Mouse (Mus musculus) forebrain, embryonic 11.5 days (tissue): Measurements from ENCODE around the gene Inpp4b. TPM values are rescaled to one million over a fixed set of nuclear protein-coding genes. Genes with fewer than 3 reads are reported as not detected.

Experiments
- ATAC-seq: fragments of 200-750 bp; cut with Nextera tagmentation; replicated peaks from 2 replicates; pipeline ENCODE4 v1.8.0; 2017; ENCODE audit warnings: moderate TSS enrichment; ENCODE audit not compliant: low FRiP score
- DNase-seq: peaks from one replicate; pipeline ENCODE4 v3.0.0-alpha.2; 2017; ENCODE audit warnings: low spot score
- H3K27ac ChIP-seq: fragments of 300-500 bp; sonication (generic); 2 replicates; pipeline ENCODE4 v1.5.1; 2014; ENCODE audit warnings: low read depth, low read length
- H3K27me3 ChIP-seq: fragments of 300-500 bp; sonication (generic); 2 replicates; pipeline ENCODE4 v1.6.1; 2014; ENCODE audit warnings: mild to moderate bottlenecking, low read length, mixed read lengths; ENCODE audit not compliant: control insufficient read depth, insufficient read depth
- H3K36me3 ChIP-seq: fragments of 300-500 bp; sonication (generic); 2 replicates; pipeline ENCODE4 v1.6.1; 2014; ENCODE audit warnings: mild to moderate bottlenecking, low read length, moderate library complexity, mixed read lengths; ENCODE audit not compliant: control insufficient read depth, insufficient read depth
- H3K4me1 ChIP-seq: fragments of 300-500 bp; sonication (generic); replicated peaks from 2 replicates; pipeline ENCODE4 v1.6.1; 2014; ENCODE audit warnings: low read length, mixed read lengths; ENCODE audit not compliant: control insufficient read depth, insufficient read depth
- H3K4me2 ChIP-seq: fragments of 300-500 bp; sonication (generic); 2 replicates; pipeline ENCODE4 v1.6.1; 2014; ENCODE audit warnings: low read depth, mild to moderate bottlenecking, low read length, moderate library complexity, mixed read lengths; ENCODE audit not compliant: severe bottlenecking
- H3K4me3 ChIP-seq: fragments of 300-500 bp; sonication (generic); 2 replicates; pipeline ENCODE4 v1.5.1; 2014; ENCODE audit warnings: low read depth, low read length
- H3K9ac ChIP-seq: fragments of 300-500 bp; sonication (generic); 2 replicates; pipeline ENCODE4 v1.6.1; 2014; ENCODE audit warnings: low read length
- H3K9me3 ChIP-seq: fragments of 300-500 bp; sonication (generic); 2 replicates; pipeline ENCODE4 v1.6.1; 2016; ENCODE audit warnings: low read length, mixed read lengths; ENCODE audit not compliant: control insufficient read depth
- WGBS: fragments of 180-500 bp; shearing (Covaris S2); extraction: QIAGEN DNeasy Blood & Tissue Kit; methylation state at CpG from one replicate; pipeline ENCODE4 v1.1.7; 2014; 5-methylcytosine and 5-hydroxymethylcytosine counted together
- polyA plus RNA-seq: library from polyadenylated mRNA; unstranded; fragments of >200 nt; fragmentation: Nextera tagmentation; extraction: Ambion mirVana; gene quantifications from 2 replicates; pipeline ENCODE4 v1.2.1, GENCODE M21; 2014

The Inpp4b gene
- polyA plus RNA-seq, 1 experiment from 2014 or later: 3.3 TPM

- ATAC-seq (no peak), DNase-seq (no peak)
- Histone ChIP-seq H3K9me3 (no peaks in the 10 kb centered on the region), H3K4me2 (no peak overlapping the region), H3K4me3 (no peak overlapping the region), H3K27me3 (no peaks in the 10 kb centered on the region), H3K27ac (no peak overlapping the region), H3K36me3 (no peaks in the 10 kb centered on the region), H3K4me1 (no peaks in the 10 kb centered on the region), H3K9ac (no peak overlapping the region)
- WGBS: 81% methylated on average over 1 of the region's 1 CpGs
Measured at GRCm38 (mm10) chr8:81485626-81486025, 143.3 kb downstream of the Inpp4b start.

DNA sequence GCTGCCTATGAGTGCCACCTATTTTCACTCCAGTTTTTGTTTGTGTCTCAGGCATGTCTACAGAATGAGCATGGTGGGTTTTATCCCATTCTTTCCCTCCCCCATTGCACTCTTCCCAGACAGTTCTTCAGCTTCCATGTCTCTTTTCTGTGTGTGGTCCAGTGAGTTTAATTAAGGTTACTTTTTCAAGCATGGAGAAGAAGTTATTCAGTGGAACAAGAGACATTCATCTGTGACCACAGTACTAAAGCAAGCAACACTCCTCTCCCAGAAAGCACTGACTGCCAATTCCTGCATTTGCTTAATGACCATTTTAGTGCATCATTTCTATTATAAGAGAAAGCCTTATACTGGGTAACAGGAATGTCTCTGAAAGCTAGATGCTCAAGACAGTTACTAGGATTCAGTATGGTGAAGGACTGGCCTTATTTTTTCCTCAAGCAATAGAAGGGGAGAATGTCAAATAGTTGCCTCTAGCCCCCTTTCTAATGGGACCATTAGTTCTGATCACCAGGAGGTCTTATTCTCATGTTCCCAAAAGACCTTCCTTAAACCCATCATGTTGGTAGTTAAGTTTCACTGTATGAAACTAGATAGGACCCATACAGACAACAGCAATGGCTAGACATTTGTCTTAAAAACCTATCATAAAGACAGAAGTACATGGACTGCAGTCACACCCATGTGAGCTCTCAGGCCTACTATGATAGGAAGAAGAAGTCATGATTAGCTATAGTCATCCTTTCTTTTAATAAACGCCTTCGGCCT lies 147.7 kb downstream of the Inpp4b start:
- WGBS: 93% methylated on average over 2 of the region's 2 CpGs
- Histone ChIP-seq H3K9ac (no peak overlapping the region), H3K27me3 (no peaks in the 10 kb centered on the region), H3K4me3 (no peak overlapping the region), H3K27ac (no peak overlapping the region), H3K4me2 (no peak overlapping the region), H3K36me3 (no peaks in the 10 kb centered on the region), H3K9me3 (no peaks in the 10 kb centered on the region), H3K4me1 (no peaks in the 10 kb centered on the region)
- DNase-seq: no peak
- no peak for ATAC-seq

- H3K4me2 ChIP-seq: no peak overlapping the region
- no peak overlapping the region for H3K4me3 ChIP-seq
- no peaks in the 10 kb centered on the region for H3K27me3 ChIP-seq
- 83% methylated on average over 2 of the region's 2 CpGs for WGBS
- no peaks in the 10 kb centered on the region for H3K9me3 ChIP-seq
- ATAC-seq: no peak
- DNase-seq: no peak
- no peak overlapping the region for H3K27ac ChIP-seq
- no peaks in the 10 kb centered on the region for H3K4me1 ChIP-seq
- no peaks in the 10 kb centered on the region for H3K36me3 ChIP-seq
- H3K9ac ChIP-seq: no peak overlapping the region
Measured at GRCm38 (mm10) chr8:81491097-81491705, 148.8 kb downstream of the Inpp4b start.

- Histone ChIP-seq H3K4me1 (no peaks in the 10 kb centered on the region), H3K27me3 (no peaks in the 10 kb centered on the region), H3K27ac (no peak overlapping the region), H3K4me2 (no peak overlapping the region), H3K36me3 (no peaks in the 10 kb centered on the region), H3K4me3 (no peak overlapping the region), H3K9me3 (no peaks in the 10 kb centered on the region), H3K9ac (no peak overlapping the region)
- ATAC-seq (no peak), DNase-seq (no peak)
- WGBS: 79% methylated on average over 3 of the region's 3 CpGs
Measured at GRCm38 (mm10) chr8:81491706-81492204, 149.4 kb downstream of the Inpp4b start.

- H3K4me1 ChIP-seq: no peaks in the 10 kb centered on the region
- no peak overlapping the region for H3K4me3 ChIP-seq
- no peak overlapping the region for H3K9ac ChIP-seq
- no peaks in the 10 kb centered on the region for H3K9me3 ChIP-seq
- WGBS: 94% methylated on average over 2 of the region's 2 CpGs
- no peak overlapping the region for H3K27ac ChIP-seq
- H3K4me2 ChIP-seq: no peak overlapping the region
- H3K27me3 ChIP-seq: no peaks in the 10 kb centered on the region
- H3K36me3 ChIP-seq: no peaks in the 10 kb centered on the region
- ATAC-seq (no peak), DNase-seq (no peak)
Measured at GRCm38 (mm10) chr8:81494823-81495222, 152.5 kb downstream of the Inpp4b start.

- H3K27me3 ChIP-seq: no peaks in the 10 kb centered on the region
- H3K9me3 ChIP-seq: no peaks in the 10 kb centered on the region
- H3K36me3 ChIP-seq: no peaks in the 10 kb centered on the region
- no peak overlapping the region for H3K27ac ChIP-seq
- ATAC-seq: no peak
- DNase-seq: no peak
- 90% methylated on average over 2 of the region's 2 CpGs for WGBS
- H3K4me3 ChIP-seq: no peak overlapping the region
- no peak overlapping the region for H3K4me2 ChIP-seq
- no peak overlapping the region for H3K9ac ChIP-seq
- no peaks in the 10 kb centered on the region for H3K4me1 ChIP-seq
Measured at GRCm38 (mm10) chr8:81497646-81498045, 155.3 kb downstream of the Inpp4b start.

- Histone ChIP-seq H3K27ac (no peak overlapping the region), H3K9me3 (no peaks in the 10 kb centered on the region), H3K27me3 (no peaks in the 10 kb centered on the region), H3K4me1 (no peaks in the 10 kb centered on the region), H3K4me3 (no peak overlapping the region), H3K4me2 (no peak overlapping the region), H3K9ac (no peak overlapping the region), H3K36me3 (no peaks in the 10 kb centered on the region)
- WGBS: 82% methylated on average over 2 of the region's 2 CpGs
- DNase-seq (no peak), ATAC-seq (no peak)
Measured at GRCm38 (mm10) chr8:81502216-81502615, 159.9 kb downstream of the Inpp4b start.

- Histone ChIP-seq H3K27ac (no peak overlapping the region), H3K4me3 (no peak overlapping the region), H3K27me3 (no peaks in the 10 kb centered on the region), H3K9me3 (no peaks in the 10 kb centered on the region), H3K36me3 (no peaks in the 10 kb centered on the region), H3K4me1 (no peaks in the 10 kb centered on the region), H3K4me2 (no peak overlapping the region), H3K9ac (no peak overlapping the region)
- DNase-seq (no peak), ATAC-seq (no peak)
- 91% methylated on average over 2 of the region's 2 CpGs for WGBS
Measured at GRCm38 (mm10) chr8:81502982-81503381, 160.6 kb downstream of the Inpp4b start.

GRCm38 (mm10) chr8:81512826-81513225 lies 170.5 kb downstream of the Inpp4b start:
- Histone ChIP-seq H3K36me3 (no peaks in the 10 kb centered on the region), H3K9me3 (no peaks in the 10 kb centered on the region), H3K4me3 (no peak overlapping the region), H3K27me3 (no peaks in the 10 kb centered on the region), H3K9ac (no peak overlapping the region), H3K4me1 (no peaks in the 10 kb centered on the region), H3K4me2 (no peak overlapping the region), H3K27ac (no peak overlapping the region)
- DNase-seq: no peak
- ATAC-seq: no peak
